Mouse (Mus musculus) spleen, adult 2 months (tissue): ENCODE measurements around the gene Pex6. TPM values are rescaled to one million over a fixed set of nuclear protein-coding genes. Genes with fewer than 3 reads are reported as not detected.

Experiments used
- DNase-seq, 2 experiments: peaks; one replicate each; pipeline versions ENCODE4 v3.0.0 to v3.0.0-alpha.2; 2012 to 2021; ENCODE audit warnings: low spot score in 2 of 2, low read depth in 1 of 2
- H3K27ac ChIP-seq: fragments of 200-500 bp; 2 replicates; pipeline ENCODE4 v1.5.1; 2012; ENCODE audit warnings: low read length, inconsistent platforms; ENCODE audit not compliant: insufficient read depth
- H3K27me3 ChIP-seq: fragments of 200-500 bp; 2 replicates; pipeline ENCODE4 v1.6.1; 2012; ENCODE audit warnings: mild to moderate bottlenecking, moderate library complexity, low read length, inconsistent platforms; ENCODE audit not compliant: control insufficient read depth, insufficient read depth
- H3K36me3 ChIP-seq: fragments of 200-500 bp; 2 replicates; pipeline ENCODE4 v1.6.1; 2012; ENCODE audit warnings: mild to moderate bottlenecking, low read length, inconsistent platforms; ENCODE audit not compliant: control insufficient read depth, insufficient read depth
- H3K4me1 ChIP-seq: fragments of 200-500 bp; 2 replicates; pipeline ENCODE4 v1.6.1; 2011; ENCODE audit warnings: inconsistent platforms; ENCODE audit not compliant: control insufficient read depth, insufficient read depth, insufficient read length
- H3K4me3 ChIP-seq: fragments of 200-500 bp; 2 replicates; pipeline ENCODE4 v1.5.1; 2011; ENCODE audit warnings: mild to moderate bottlenecking, inconsistent platforms; ENCODE audit not compliant: insufficient read depth, insufficient read length; ENCODE audit errors: extremely low read depth
- CTCF ChIP-seq: fragments of 200-500 bp; IDR thresholded peaks from 2 replicates; pipeline ENCODE4 v1.5.1; 2011; ENCODE audit warnings: mild to moderate bottlenecking, inconsistent platforms; ENCODE audit not compliant: insufficient read depth, insufficient read length, insufficient replicate concordance; ENCODE audit errors: extremely low read depth
- POLR2A ChIP-seq: fragments of 200-500 bp; IDR thresholded peaks from 2 replicates; pipeline ENCODE4 v1.6.1; 2011; ENCODE audit warnings: low read depth, low read length, inconsistent platforms
- WGBS: fragments of 180-500 bp; shearing (Covaris S2); methylation state at CpG from one replicate; pipeline ENCODE4 v1.1.7; 2018; 5-methylcytosine and 5-hydroxymethylcytosine counted together
- polyA plus RNA-seq: library from polyadenylated mRNA; depleted of rRNA; stranded (reverse); fragments of >200 nt; gene quantifications from 2 replicates; pipeline ENCODE4 v1.2.3, GENCODE M21; 2012

Gene Pex6
- polyA plus RNA-seq, 1 experiment = 44.9 TPM

DNA sequence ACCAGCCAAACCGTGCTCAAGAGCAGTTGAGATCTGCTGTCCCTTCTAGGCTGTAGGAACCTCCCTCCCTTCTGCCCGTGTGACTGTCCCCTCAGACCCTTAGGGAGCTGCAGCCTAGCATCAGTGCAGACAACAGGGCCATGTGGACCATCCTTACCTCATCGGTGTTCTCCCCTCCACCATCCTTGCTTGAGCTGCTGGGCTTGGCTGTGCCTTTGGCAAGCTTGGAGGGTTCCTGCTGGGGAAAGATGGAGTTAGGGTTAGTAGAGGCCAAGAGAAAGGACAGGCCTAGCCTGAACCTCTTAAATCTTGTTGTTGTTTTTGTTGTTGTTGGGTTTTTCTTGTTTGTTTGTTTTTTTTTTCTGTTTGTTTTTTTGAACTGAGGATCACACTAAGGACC, 11.4 kb upstream of the Pex6 start:
- Histone ChIP-seq H3K4me3 (no peak overlapping the region), H3K4me1 (peaks cover 3% of the 10 kb centered on the region; the same call in 1 of the 2 replicates), H3K27ac (no peak overlapping the region), H3K36me3 (peaks cover 2% of the 10 kb centered on the region), H3K27me3 (no peaks in the 10 kb centered on the region)
- WGBS = 94% methylated on average over 3 of the region's 3 CpGs
- TF ChIP-seq CTCF = no peak
- no peak for DNase-seq

DNA sequence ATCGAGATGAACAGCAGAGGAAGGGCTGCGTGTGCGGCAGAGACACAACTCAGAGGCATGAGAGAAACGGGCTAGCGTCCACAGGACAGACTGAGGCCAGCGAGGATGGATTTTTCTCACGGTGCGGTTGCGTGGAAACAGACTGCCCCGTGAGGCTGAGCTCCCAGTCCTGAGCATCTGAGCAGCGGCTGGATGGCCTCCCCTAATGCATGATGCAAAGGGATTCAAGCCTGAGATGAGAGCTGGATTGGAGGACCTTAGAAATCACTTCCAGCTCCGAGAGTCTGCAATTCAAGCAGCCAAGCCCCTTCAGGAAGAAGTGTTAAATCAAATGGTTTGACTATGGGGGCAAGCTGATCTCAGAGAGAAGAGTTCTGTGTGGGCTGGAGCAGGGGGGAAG, 9.8 kb upstream of the Pex6 start:
- H3K36me3 ChIP-seq = peaks cover 2% of the 10 kb centered on the region
- H3K4me3 ChIP-seq = no peak overlapping the region
- no peak for DNase-seq
- H3K27me3 ChIP-seq = no peaks in the 10 kb centered on the region
- no peak overlapping the region for H3K27ac ChIP-seq
- TF ChIP-seq POLR2A (no peak), CTCF (no peak)
- H3K4me1 ChIP-seq = peaks cover 5% of the 10 kb centered on the region; the same call in 1 of the 2 replicates
- WGBS = 82% methylated on average over 12 of the region's 12 CpGs

DNA sequence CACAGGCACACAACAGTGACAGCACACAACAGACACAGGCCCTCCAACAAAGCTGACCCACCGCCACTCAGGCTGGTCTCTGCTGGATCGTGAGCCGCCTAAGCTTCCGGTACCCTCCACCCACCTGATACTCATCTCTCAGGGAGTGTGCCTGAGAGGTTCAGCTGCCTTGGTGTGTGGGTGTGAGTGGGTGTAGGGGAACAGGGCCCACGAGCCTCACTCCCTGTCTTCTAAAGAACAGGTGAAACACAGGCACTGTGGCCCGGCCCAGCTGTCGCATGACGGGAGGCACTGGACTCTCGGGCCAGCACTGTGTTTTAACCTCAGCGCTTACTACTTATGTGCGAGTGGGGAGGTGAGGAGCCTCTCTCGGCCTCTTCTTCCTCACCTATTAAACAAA, 9.2 kb upstream of the Pex6 start:
- no peak overlapping the region for H3K4me3 ChIP-seq

DNA sequence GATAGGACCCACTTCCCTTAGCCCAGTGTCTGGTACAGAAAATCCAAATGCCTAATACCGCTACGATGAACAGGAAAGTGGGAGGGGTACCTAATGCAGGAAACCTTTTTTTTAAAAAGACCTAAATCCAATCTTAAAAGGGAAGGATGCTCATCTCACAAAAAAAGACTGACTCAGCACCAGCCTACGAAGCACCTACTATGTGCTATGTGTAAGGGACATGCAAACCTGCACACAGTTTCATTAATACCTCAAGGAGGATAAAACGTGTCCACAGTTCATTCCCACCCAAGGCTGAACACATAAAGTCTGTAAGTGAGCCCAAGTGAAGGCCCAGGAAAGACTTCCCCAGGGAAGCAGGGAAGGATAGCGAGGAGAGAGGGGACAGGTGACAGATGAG, 8.8 kb upstream of the Pex6 start:
- TF ChIP-seq CTCF = no peak
- TF ChIP-seq POLR2A = no peak
- Histone ChIP-seq H3K27ac (no peak overlapping the region), H3K36me3 (peaks cover 2% of the 10 kb centered on the region), H3K4me3 (no peak overlapping the region), H3K4me1 (peaks cover 5% of the 10 kb centered on the region; the same call in 1 of the 2 replicates), H3K27me3 (no peaks in the 10 kb centered on the region)
- DNase-seq = no peak
- WGBS = 84% methylated on average over 5 of the region's 5 CpGs

More for the DNA sequence above, 9.2 kb upstream of the Pex6 start:
- H3K4me1 ChIP-seq = peaks cover 5% of the 10 kb centered on the region; the same call in 1 of the 2 replicates
- no peak for DNase-seq
- H3K27me3 ChIP-seq = no peaks in the 10 kb centered on the region
- WGBS = 77% methylated on average over 12 of the region's 12 CpGs
- no peak overlapping the region for H3K27ac ChIP-seq
- TF ChIP-seq POLR2A (no peak), CTCF (no peak)
- H3K36me3 ChIP-seq = peaks cover 2% of the 10 kb centered on the region

DNA sequence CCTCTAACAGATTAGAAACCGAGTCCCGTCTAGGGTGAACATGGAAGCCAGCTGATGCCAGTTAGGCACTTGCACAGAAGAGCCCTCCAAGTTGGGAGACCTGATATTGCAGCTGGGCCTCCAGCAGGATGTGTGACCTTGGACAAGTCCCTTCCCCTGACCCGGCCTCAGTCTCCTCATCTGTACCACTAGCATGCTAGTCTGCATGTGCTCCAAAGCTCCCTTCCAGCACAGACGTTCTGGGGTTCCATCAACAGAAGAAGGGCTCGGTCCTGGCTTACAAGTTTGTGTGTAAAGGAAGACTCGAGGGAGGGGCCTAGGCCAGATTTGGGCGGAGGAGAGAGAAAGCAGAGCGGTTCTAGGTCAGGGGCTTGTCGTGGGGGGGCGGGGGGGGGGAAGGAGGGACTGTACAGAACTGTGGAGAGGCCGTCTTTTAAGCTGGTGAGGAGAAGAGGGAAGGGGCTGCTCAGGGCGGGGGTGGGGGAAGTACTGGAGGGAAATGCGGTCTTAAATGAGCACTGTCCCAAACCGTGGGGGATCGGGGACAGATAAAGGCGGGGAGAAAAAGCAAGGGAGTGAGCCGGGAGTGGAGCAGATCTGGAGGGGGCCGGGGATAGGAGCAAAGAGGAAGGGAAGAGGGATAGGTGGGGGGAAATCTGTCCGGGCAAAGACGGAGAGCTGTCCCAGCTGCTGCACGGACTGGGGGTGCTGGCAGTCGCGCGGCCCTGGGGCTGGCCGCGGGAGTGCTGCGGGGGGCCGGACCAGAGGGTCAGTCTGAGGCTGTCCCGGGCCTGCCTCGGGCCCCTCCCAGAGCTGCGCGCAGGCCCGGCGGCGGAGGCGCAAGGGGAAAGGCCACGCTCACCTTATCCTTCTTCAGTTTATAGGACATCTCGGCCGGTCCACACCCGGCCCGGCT, 7.0 kb upstream of the Pex6 start:
- H3K36me3 ChIP-seq = peaks cover 1% of the 10 kb centered on the region
- no peak for DNase-seq
- TF ChIP-seq POLR2A (no peak), CTCF (no peak)
- H3K4me1 ChIP-seq = peaks cover 5% of the 10 kb centered on the region; the same call in 1 of the 2 replicates
- H3K27ac ChIP-seq = peak overlapping the region; percentile 74
- H3K4me3 ChIP-seq = peak overlapping the region; percentile 90
- no peaks in the 10 kb centered on the region for H3K27me3 ChIP-seq
- WGBS = 5% methylated on average over 40 of the region's 41 CpGs

DNA sequence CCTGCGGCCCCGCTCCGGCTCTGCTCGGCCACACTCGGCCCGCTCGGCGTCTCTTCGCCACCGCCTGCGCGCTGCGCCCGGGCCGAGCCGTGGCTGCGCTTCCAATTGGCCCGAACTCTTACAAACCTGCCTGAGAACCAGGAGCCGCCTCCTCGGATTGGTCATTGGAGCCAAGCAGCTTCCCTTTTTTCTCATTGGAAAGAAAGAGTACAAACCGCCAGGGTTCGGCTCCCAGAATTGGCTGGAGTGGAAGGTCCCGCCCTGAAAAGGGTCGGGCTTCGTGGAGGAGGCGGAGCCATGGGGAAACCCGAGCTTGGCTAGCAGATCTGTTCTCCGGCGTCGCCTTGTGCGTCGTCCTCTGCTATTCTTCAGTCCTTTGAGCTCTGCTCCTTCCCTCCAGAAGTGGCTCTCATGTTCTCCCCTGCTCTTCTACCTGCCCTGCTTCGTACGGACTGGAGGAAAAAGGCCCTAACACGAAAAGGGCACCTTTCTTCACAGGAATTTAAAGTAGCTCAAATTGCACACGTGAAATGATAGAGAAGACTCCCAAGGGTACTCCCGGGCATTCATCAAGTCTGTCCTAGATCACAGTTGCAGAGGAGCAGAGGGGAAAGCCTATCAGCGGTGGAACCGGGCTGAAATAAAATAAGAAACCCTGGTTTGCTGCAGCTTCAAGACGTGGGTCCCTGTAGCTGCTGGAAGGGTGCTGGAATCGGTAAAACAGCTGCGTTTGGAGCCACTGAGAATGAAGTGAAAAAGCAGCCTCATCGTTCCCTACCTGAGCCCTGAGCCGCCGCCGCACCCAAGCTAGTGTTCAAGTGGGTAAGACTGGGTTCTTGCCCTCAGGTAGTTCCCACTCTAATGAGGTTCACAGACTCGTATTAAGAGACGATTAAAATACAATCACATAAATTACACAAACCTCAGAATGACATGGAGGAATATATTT, 6.1 kb upstream of the Pex6 start, which contains the start of gene Ppp2r5d:
Ppp2r5d (minus strand) TSS at position 225 of the 949 bp plus-strand sequence.
- Histone ChIP-seq H3K36me3 (no peaks in the 10 kb centered on the region), H3K4me1 (peaks cover 5% of the 10 kb centered on the region; the same call in 1 of the 2 replicates), H3K27me3 (no peaks in the 10 kb centered on the region), H3K4me3 (peak within 1 kb of the TSS; percentile 90), H3K27ac (peak within 1 kb of the TSS; percentile 74)
- TF ChIP-seq CTCF = no peak
- peak; percentile 39 for TF ChIP-seq POLR2A
- WGBS = under 1% methylated on average over 48 of the region's 48 CpGs
- peak; percentile 91 to 94 for DNase-seq
